Mouse (Mus musculus): ENCODE measurements around the gene Ano6.

DNA sequence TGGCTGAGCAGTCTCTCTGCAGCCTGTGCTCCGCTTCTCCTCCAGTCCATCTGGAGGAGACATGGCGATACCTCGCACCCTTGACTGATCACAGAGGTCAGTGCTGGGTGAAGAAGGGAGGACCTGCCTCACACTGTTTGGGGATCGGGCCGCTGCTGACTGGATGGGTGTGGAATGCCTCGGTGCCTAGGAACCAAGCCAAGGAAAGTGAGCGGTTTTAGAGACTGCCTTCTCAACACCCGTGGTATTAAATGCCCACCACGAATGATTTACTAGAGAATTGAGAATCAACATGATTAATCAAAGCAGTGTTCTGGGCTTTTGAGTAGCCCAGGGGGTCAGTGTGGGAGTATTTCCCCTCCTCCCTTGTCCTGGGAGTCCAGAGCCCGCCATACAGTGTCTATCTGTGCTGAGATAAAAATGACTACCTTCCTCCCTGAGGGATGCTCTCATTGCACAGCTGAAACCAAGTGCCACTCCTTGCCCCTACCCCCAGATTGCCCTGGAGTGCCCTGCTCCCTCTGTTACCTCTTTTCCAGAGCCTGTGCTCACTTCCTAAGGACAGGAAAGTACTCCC lies 183.5 kb downstream of the Ano6 start:
- TF ChIP-seq POLR2A (IDR thresholded peaks at IDR 0.05; ENCODE audit: insufficient read length, low read depth) (no peak), USF1 (IDR thresholded peaks at IDR 0.05; ENCODE audit: low read depth) (no peak), TCF3 (IDR thresholded peaks at IDR 0.05; ENCODE audit: insufficient read length, low read depth) (no peak), REST (IDR thresholded peaks at IDR 0.05; ENCODE audit: insufficient read depth, insufficient read length) (no peak), TCF12 (IDR thresholded peaks at IDR 0.05; ENCODE audit: insufficient read depth, poor library complexity, severe bottlenecking) (no peak), MAX (IDR thresholded peaks at IDR 0.05; ENCODE audit: low read depth) (no peak), POLR2AphosphoS2 (IDR thresholded peaks at IDR 0.05; ENCODE audit: insufficient read length, low read depth) (no peak)

All from myocyte (in vitro differentiated cells).